31 mouse cellular contexts compared by ENCODE assay signal in genomic region chr10:77078961-77079360, GRCm38 (mm10). TPM values are rescaled to one million over a fixed set of nuclear protein-coding genes. Genes with fewer than 3 reads are reported as not detected.
DNase-seq lines count a peak whose midpoint lies in the region; ATAC-seq and TF ChIP-seq lines count a peak whose summit lies in the region.
"Had no signal": no experiment of that assay in that cellular context is flagged by ENCODE, and none has a peak within 500 bp of the region (broad histone marks: within the 10 kb centered on the region; RNA-seq: fewer than 3 reads in every experiment).

No protein-coding gene starts in this region.

- H3K9ac ChIP-seq in intestine, embryonic 15.5 days = no peak overlapping the region
- no peak overlapping the region for H3K9ac ChIP-seq in intestine, postnatal 0 days (ENCODE audit: low read depth, low read length)
- no peak overlapping the region for H3K9ac ChIP-seq in kidney, embryonic 15.5 days
- H3K9ac ChIP-seq: embryonic facial prominence, embryonic 15.5 days; forebrain, embryonic 12.5 days; forebrain, postnatal 0 days; heart, embryonic 15.5 days; hindbrain, embryonic 14.5 days; liver, embryonic 13.5 days; neural tube, embryonic 15.5 days had no signal

- WGBS in intestine, embryonic 15.5 days = 48% methylated on average over 8 of the region's 8 CpGs
- 43% methylated on average over 8 of the region's 8 CpGs for WGBS in intestine, postnatal 0 days
- WGBS in kidney, embryonic 15.5 days = 81% methylated on average over 8 of the region's 8 CpGs

- H3K36me3 ChIP-seq in intestine, embryonic 15.5 days = no peaks in the 10 kb centered on the region
- no peaks in the 10 kb centered on the region for H3K36me3 ChIP-seq in intestine, postnatal 0 days (ENCODE audit: control insufficient read depth, insufficient read depth)
- H3K36me3 ChIP-seq in kidney, embryonic 15.5 days = peaks cover 71% of the 10 kb centered on the region
- H3K36me3 ChIP-seq: embryonic facial prominence, embryonic 15.5 days; heart, embryonic 15.5 days; neural tube, embryonic 15.5 days had no signal

- no peaks in the 10 kb centered on the region for H3K9me3 ChIP-seq in intestine, embryonic 15.5 days
- H3K9me3 ChIP-seq in intestine, postnatal 0 days (ENCODE audit: control insufficient read depth) = no peaks in the 10 kb centered on the region
- H3K9me3 ChIP-seq in kidney, embryonic 15.5 days (replicated peaks) = no peaks in the 10 kb centered on the region
- H3K9me3 ChIP-seq: embryonic facial prominence, embryonic 10.5 days; embryonic facial prominence, embryonic 15.5 days; forebrain, embryonic 12.5 days; heart, embryonic 15.5 days; liver, embryonic 13.5 days; neural tube, embryonic 15.5 days had no signal

- peaks cover 7% of the 10 kb centered on the region; the same call in 1 of the 2 replicates for H3K4me1 ChIP-seq in intestine, embryonic 15.5 days (replicated peaks)
- no peaks in the 10 kb centered on the region for H3K4me1 ChIP-seq in intestine, postnatal 0 days (replicated peaks; ENCODE audit: control insufficient read depth, insufficient read depth, low read length)
- H3K4me1 ChIP-seq in kidney, embryonic 15.5 days = peaks cover 11% of the 10 kb centered on the region; the same call in 1 of the 2 replicates
- H3K4me1 ChIP-seq: embryonic facial prominence, embryonic 10.5 days; forebrain, embryonic 12.5 days; neural tube, embryonic 15.5 days had no signal

- no peaks in the 10 kb centered on the region for H3K27me3 ChIP-seq in intestine, embryonic 15.5 days (replicated peaks)
- H3K27me3 ChIP-seq in intestine, postnatal 0 days (replicated peaks; ENCODE audit: control insufficient read depth, insufficient read depth, low read length) = no peaks in the 10 kb centered on the region
- no peaks in the 10 kb centered on the region for H3K27me3 ChIP-seq in kidney, embryonic 15.5 days
- H3K27me3 ChIP-seq: embryonic facial prominence, embryonic 15.5 days; forebrain, embryonic 12.5 days; heart, embryonic 15.5 days; liver, embryonic 13.5 days; neural tube, embryonic 15.5 days had no signal

- DNase-seq in kidney, postnatal 25 days = peak; percentile 69 to 83
- no peak for DNase-seq in MN1 (ENCODE audit: low spot score)
- no peak for DNase-seq in lung, postnatal 14 days
- DNase-seq in embryo, embryonic 11 days = no peak
- DNase-seq: adrenal gland, adult 2 months; adrenal gland, postnatal 36 days; cerebellum, adult 2 months; cerebellum, postnatal 14 days; forebrain, postnatal 0 days; gastrocnemius, postnatal 10 days; left cerebral cortex, postnatal 4 days; liver, embryonic 13.5 days; lung, adult 2 months; lung, postnatal 10 days; midbrain, embryonic 14.5 days; right cerebral cortex, adult 18-20 months; right cerebral cortex, postnatal 4 days; thymus, adult 18-20 months; thymus, postnatal 25 days had no signal

- H3K4me2 ChIP-seq in intestine, embryonic 15.5 days (replicated peaks) = no peak overlapping the region
- no peak overlapping the region for H3K4me2 ChIP-seq in intestine, postnatal 0 days (replicated peaks; ENCODE audit: low read depth)
- no peak overlapping the region for H3K4me2 ChIP-seq in kidney, embryonic 15.5 days
- H3K4me2 ChIP-seq: embryonic facial prominence, embryonic 15.5 days; forebrain, embryonic 12.5 days; heart, embryonic 15.5 days; hindbrain, embryonic 14.5 days; liver, embryonic 13.5 days; neural tube, embryonic 15.5 days had no signal

- ATAC-seq in intestine, embryonic 15.5 days = peak; percentile 65
- ATAC-seq in intestine, postnatal 0 days = peak; percentile 61
- peak; percentile 55; the same call in 1 of the 2 replicates for ATAC-seq in kidney, embryonic 15.5 days (replicated peaks; ENCODE audit: low FRiP score)
- ATAC-seq: activated CD4-positive, CD25-positive, alpha-beta regulatory T cell, adult 4 months; forebrain, postnatal 0 days had no signal

- H3K27ac ChIP-seq in intestine, embryonic 15.5 days = no peak overlapping the region
- H3K27ac ChIP-seq in intestine, postnatal 0 days (ENCODE audit: low read depth, low read length) = no peak overlapping the region
- peak overlapping the region; percentile 15 for H3K27ac ChIP-seq in kidney, embryonic 15.5 days
- H3K27ac ChIP-seq: embryonic facial prominence, embryonic 10.5 days; embryonic facial prominence, embryonic 15.5 days; forebrain, embryonic 12.5 days; heart, embryonic 15.5 days; hindbrain, embryonic 14.5 days; layer of hippocampus, adult 2 months; liver, embryonic 13.5 days; neural tube, embryonic 15.5 days; stomach, postnatal 0 days had no signal

- no peak for TF ChIP-seq CTCF in intestine, postnatal 0 days (IDR thresholded peaks at IDR 0.05; ENCODE audit: low read depth)

- no peak overlapping the region for H3K4me3 ChIP-seq in intestine, embryonic 15.5 days (replicated peaks)
- no peak overlapping the region for H3K4me3 ChIP-seq in intestine, postnatal 0 days (ENCODE audit: low read depth, low read length)
- no peak overlapping the region for H3K4me3 ChIP-seq in kidney, embryonic 15.5 days (replicated peaks)
- H3K4me3 ChIP-seq: embryonic facial prominence, embryonic 10.5 days; embryonic facial prominence, embryonic 15.5 days; forebrain, embryonic 12.5 days; heart, embryonic 15.5 days; layer of hippocampus, adult 2 months; liver, embryonic 13.5 days; neural tube, embryonic 15.5 days had no signal

RNA-seq across cellular contexts. Expression of gene Slc19a1, which starts 46.9 kb away (rescaled TPM):
- polyA plus RNA-seq in intestine, embryonic 15.5 days (2015; fragmentation: Nextera tagmentation; extraction: Ambion mirVana) = 43.1 and 50.9 TPM in 2 replicates
- 60.0 and 61.9 TPM in 2 replicates for polyA plus RNA-seq in intestine, postnatal 0 days (2015; fragmentation: Nextera tagmentation; extraction: Ambion mirVana)
- polyA plus RNA-seq in kidney, embryonic 15.5 days (2015; fragmentation: Nextera tagmentation; extraction: Ambion mirVana) = 43.1 and 43.7 TPM in 2 replicates

Comparison
In these comparisons a context has a peak if more than half of its experiments do, and no peak if none do; other contexts are left out.
1. DNase-seq: peak in kidney, postnatal 25 days (2 of 2); none in MN1 (single experiment), lung, postnatal 14 days (single experiment) and embryo, embryonic 11 days (single experiment).
2. Peak in every context shown above with its lines, with median percentiles within 50 percentile points of each other: ATAC-seq.